Mouse (Mus musculus) left cerebral cortex, adult 9 months (tissue): ENCODE data around the gene Nr1i2.
"Not testable (repeated sequence)": the region's sequence is repeated elsewhere in the genome, so short reads cannot be mapped to it uniquely, and the experiment has no call there.

Experiments used
- DNase-seq, 2 experiments: peaks; one replicate each; pipeline ENCODE4 v3.0.0; 2022; ENCODE audit warnings: low spot score in 2 of 2

The Nr1i2 gene

GRCm38 (mm10) chr16:38294685-38295348, at the start of gene Nr1i2:
Gene Nr1i2, minus strand, starts transcription at chr16:38294824.
- DNase-seq, result no peak

- DNase-seq, result peak; percentile 28 to 67
Measured at GRCm38 (mm10) chr16:38341396-38342324, 47.0 kb upstream of the Nr1i2 start, which contains the start of gene Maats1. Gene Maats1, minus strand, starts transcription at chr16:38342143.

- DNase-seq, result not testable (repeated sequence)
Measured at GRCm38 (mm10) chr16:38338077-38338476, 43.5 kb upstream of the Nr1i2 start.

GRCm38 (mm10) chr16:38334431-38334830, 39.8 kb upstream of the Nr1i2 start:
- no peak for DNase-seq

- no peak for DNase-seq
Measured at GRCm38 (mm10) chr16:38329340-38329739, 34.7 kb upstream of the Nr1i2 start.

- DNase-seq, result no peak
Measured at GRCm38 (mm10) chr16:38326778-38327397, 32.3 kb upstream of the Nr1i2 start.

GRCm38 (mm10) chr16:38324311-38324710, 29.7 kb upstream of the Nr1i2 start:
- DNase-seq, result no peak

GRCm38 (mm10) chr16:38321452-38321935, 26.9 kb upstream of the Nr1i2 start:
- peak; percentile 22 to 67 for DNase-seq

GRCm38 (mm10) chr16:38319087-38319486, 24.5 kb upstream of the Nr1i2 start:
- DNase-seq, result no peak

- DNase-seq, result no peak
Measured at GRCm38 (mm10) chr16:38318492-38318891, 23.9 kb upstream of the Nr1i2 start.

GRCm38 (mm10) chr16:38308195-38308594, 13.6 kb upstream of the Nr1i2 start:
- no peak for DNase-seq

GRCm38 (mm10) chr16:38307651-38308050, 13.0 kb upstream of the Nr1i2 start:
- no peak for DNase-seq

GRCm38 (mm10) chr16:38307221-38307605, 12.6 kb upstream of the Nr1i2 start:
- DNase-seq, result no peak

- no peak for DNase-seq
Measured at GRCm38 (mm10) chr16:38306571-38307220, 12.1 kb upstream of the Nr1i2 start.

GRCm38 (mm10) chr16:38304460-38305194, 10.0 kb upstream of the Nr1i2 start:
- DNase-seq, result no peak

GRCm38 (mm10) chr16:38302367-38302766, 7.7 kb upstream of the Nr1i2 start:
- no peak for DNase-seq

GRCm38 (mm10) chr16:38298410-38298809, 3.8 kb upstream of the Nr1i2 start:
- DNase-seq, result no peak

- no peak for DNase-seq
Measured at GRCm38 (mm10) chr16:38295349-38295930, 816 bp upstream of the Nr1i2 start.

- no peak for DNase-seq
Measured at GRCm38 (mm10) chr16:38290151-38290550, 4.5 kb downstream of the Nr1i2 start.

- DNase-seq, result no peak
Measured at GRCm38 (mm10) chr16:38288851-38289250, 5.8 kb downstream of the Nr1i2 start.

GRCm38 (mm10) chr16:38287762-38288161, 6.9 kb downstream of the Nr1i2 start:
- DNase-seq, result no peak
